Mouse (Mus musculus) neural tube, embryonic 11.5 days (tissue): ENCODE data around the gene Tyw5. TPM values are rescaled to one million over a fixed set of nuclear protein-coding genes. Genes with fewer than 3 reads are reported as not detected.

Experiments used
- ATAC-seq: fragments of 200-750 bp; cut with Nextera tagmentation; 2 replicates; pipeline ENCODE4 v1.8.0; 2017; ENCODE audit warnings: moderate number of reproducible peaks, mild to moderate bottlenecking, moderate TSS enrichment, moderate library complexity; ENCODE audit not compliant: insufficient read depth, low FRiP score, low TSS enrichment
- DNase-seq: peaks from one replicate; pipeline ENCODE4 v3.0.0-alpha.2; 2015; ENCODE audit warnings: low spot score
- H3K27ac ChIP-seq: fragments of 300-500 bp; sonication (generic); 2 replicates; pipeline ENCODE4 v1.5.1; 2014; ENCODE audit warnings: low read depth, mild to moderate bottlenecking, low read length
- H3K27me3 ChIP-seq: fragments of 300-500 bp; sonication (generic); 2 replicates; pipeline ENCODE4 v1.6.1; 2014; ENCODE audit warnings: mild to moderate bottlenecking, low read length, mixed read lengths; ENCODE audit not compliant: control insufficient read depth, insufficient read depth
- H3K36me3 ChIP-seq: fragments of 300-500 bp; sonication (generic); 2 replicates; pipeline ENCODE4 v1.6.1; 2014; ENCODE audit warnings: mild to moderate bottlenecking, low read length, moderate library complexity, mixed read lengths; ENCODE audit not compliant: control insufficient read depth, insufficient read depth
- H3K4me1 ChIP-seq: fragments of 300-500 bp; sonication (generic); 2 replicates; pipeline ENCODE4 v1.6.1; 2014; ENCODE audit warnings: low read length, mixed read lengths; ENCODE audit not compliant: control insufficient read depth, insufficient read depth
- H3K4me2 ChIP-seq: fragments of 300-500 bp; sonication (generic); 2 replicates; pipeline ENCODE4 v1.6.1; 2014; ENCODE audit warnings: low read depth, mild to moderate bottlenecking, moderate library complexity
- H3K4me3 ChIP-seq: fragments of 300-500 bp; sonication (generic); 2 replicates; pipeline ENCODE4 v1.5.1; 2014; ENCODE audit warnings: low read depth, low read length
- H3K9ac ChIP-seq: fragments of 300-500 bp; sonication (generic); 2 replicates; pipeline ENCODE4 v1.6.1; 2014; ENCODE audit warnings: mild to moderate bottlenecking, low read length
- H3K9me3 ChIP-seq: fragments of 300-500 bp; sonication (generic); 2 replicates; pipeline ENCODE4 v1.6.1; 2016; ENCODE audit warnings: low read length; ENCODE audit not compliant: control insufficient read depth
- WGBS: fragments of 180-500 bp; shearing (Covaris S2); extraction: QIAGEN DNeasy Blood & Tissue Kit; methylation state at CpG from one replicate; pipeline ENCODE4 v1.1.7; 2014; 5-methylcytosine and 5-hydroxymethylcytosine counted together
- polyA plus RNA-seq: library from polyadenylated mRNA; unstranded; fragments of >200 nt; fragmentation: Nextera tagmentation; extraction: Ambion mirVana; gene quantifications from 2 replicates; pipeline ENCODE4 v1.2.1, GENCODE M21; 2014

Gene Tyw5
- polyA plus RNA-seq, 1 experiment from 2014 or later = 24.1 TPM

DNA sequence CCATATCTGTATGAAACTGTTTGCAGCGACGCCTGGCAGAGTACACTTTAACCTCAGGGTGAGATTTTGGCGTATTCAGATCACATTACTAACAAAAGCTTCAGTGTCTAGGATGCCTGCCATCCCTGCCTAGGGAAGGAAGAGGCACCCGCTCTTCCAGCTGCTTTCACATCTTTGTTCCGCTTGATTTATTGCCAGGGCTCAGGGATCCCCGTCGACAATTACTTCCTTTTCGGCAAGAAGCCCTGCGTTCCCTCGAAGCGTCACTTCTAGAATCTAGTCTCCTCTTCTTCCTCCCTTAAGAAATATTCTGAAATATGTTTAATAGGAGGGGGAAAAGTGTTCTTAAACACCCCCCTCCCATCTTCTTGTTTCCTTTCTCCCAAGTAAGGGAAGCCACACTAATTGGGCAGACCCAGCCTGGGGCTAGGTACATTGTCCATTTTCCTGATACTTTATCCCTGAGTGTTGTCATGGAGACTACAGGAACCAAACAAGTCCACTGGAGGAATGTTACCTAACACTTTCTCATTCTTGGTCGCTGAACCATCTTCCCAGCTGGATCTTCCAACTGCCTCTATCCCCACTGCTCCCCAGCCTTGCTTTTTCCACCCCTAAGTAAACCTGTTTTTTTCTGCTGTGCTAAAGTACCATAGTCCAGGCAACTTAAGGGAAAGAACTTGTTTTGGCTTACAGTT lies 23.0 kb upstream of the Tyw5 start:
- H3K9me3 ChIP-seq = no peaks in the 10 kb centered on the region
- DNase-seq (peak; percentile 60), ATAC-seq (peak; percentile 79)
- H3K27me3 ChIP-seq = no peaks in the 10 kb centered on the region
- peaks cover 5% of the 10 kb centered on the region; the same call in 1 of the 2 replicates for H3K4me1 ChIP-seq
- 2% methylated on average over 12 of the region's 12 CpGs for whole genome bisulfite sequencing
- no peak overlapping the region for H3K9ac ChIP-seq
- no peak overlapping the region for H3K27ac ChIP-seq
- no peaks in the 10 kb centered on the region for H3K36me3 ChIP-seq
- no peak overlapping the region for H3K4me3 ChIP-seq
- H3K4me2 ChIP-seq = peak overlapping the region; percentile 29

- Histone ChIP-seq H3K4me3 (no peak overlapping the region), H3K27me3 (no peaks in the 10 kb centered on the region), H3K27ac (no peak overlapping the region), H3K4me2 (peak overlapping the region; percentile 23; the same call in 1 of the 2 replicates), H3K9me3 (no peaks in the 10 kb centered on the region), H3K4me1 (peaks cover 5% of the 10 kb centered on the region; the same call in 1 of the 2 replicates), H3K9ac (no peak overlapping the region), H3K36me3 (no peaks in the 10 kb centered on the region)
- peak; percentile 86 for ATAC-seq
- DNase-seq = peak; percentile 88
- WGBS = 53% methylated on average over 16 of the region's 16 CpGs
Observed at GRCm38 (mm10) chr1:57428368-57429308, 21.7 kb upstream of the Tyw5 start.

GRCm38 (mm10) chr1:57423696-57424095 lies 16.8 kb upstream of the Tyw5 start:
- WGBS = 31% methylated on average over 1 of the region's 1 CpGs
- H3K27me3 ChIP-seq = no peaks in the 10 kb centered on the region
- ATAC-seq (no peak), DNase-seq (no peak)
- no peaks in the 10 kb centered on the region for H3K4me1 ChIP-seq
- no peak overlapping the region for H3K4me2 ChIP-seq
- H3K4me3 ChIP-seq = no peak overlapping the region
- no peaks in the 10 kb centered on the region for H3K9me3 ChIP-seq
- no peaks in the 10 kb centered on the region for H3K36me3 ChIP-seq
- H3K9ac ChIP-seq = no peak overlapping the region
- H3K27ac ChIP-seq = no peak overlapping the region

DNA sequence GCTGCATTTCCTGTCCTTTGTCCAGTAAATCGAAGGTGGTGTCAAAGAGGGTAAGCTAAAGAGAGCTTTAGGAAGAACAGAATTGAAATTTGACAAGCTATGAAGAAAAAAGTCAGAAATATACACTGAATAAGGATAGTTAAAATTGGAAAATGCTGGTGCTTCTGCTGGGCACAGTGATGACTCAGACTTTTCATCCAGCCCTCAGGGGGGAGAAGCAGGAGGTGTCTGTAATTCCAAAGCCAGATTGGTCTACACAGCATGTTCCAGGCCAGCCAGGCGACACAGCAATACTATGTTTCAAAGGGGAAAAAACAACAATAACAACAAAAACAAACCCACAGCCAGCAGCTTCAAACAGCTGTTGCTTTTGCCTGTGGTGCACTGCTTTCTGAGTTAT lies 6.5 kb upstream of the Tyw5 start:
- H3K27ac ChIP-seq = no peak overlapping the region
- 89% methylated on average over 2 of the region's 2 CpGs for WGBS
- 0 out of 2 replicates have a peak, but pooled peaks cover 4% of the 10 kb centered on the region for H3K4me1 ChIP-seq
- no peak for DNase-seq
- H3K9ac ChIP-seq = no peak overlapping the region
- no peaks in the 10 kb centered on the region for H3K9me3 ChIP-seq
- no peak overlapping the region for H3K4me2 ChIP-seq
- H3K4me3 ChIP-seq = no peak overlapping the region
- ATAC-seq = no peak
- H3K27me3 ChIP-seq = no peaks in the 10 kb centered on the region
- no peaks in the 10 kb centered on the region; the same call in 1 of the 2 replicates for H3K36me3 ChIP-seq

GRCm38 (mm10) chr1:57408994-57409393 lies 2.1 kb upstream of the Tyw5 start:
- no peak overlapping the region for H3K27ac ChIP-seq
- H3K4me1 ChIP-seq = peaks cover 15% of the 10 kb centered on the region
- no peaks in the 10 kb centered on the region for H3K9me3 ChIP-seq
- no peaks in the 10 kb centered on the region for H3K27me3 ChIP-seq
- no peak overlapping the region for H3K4me2 ChIP-seq
- no peaks in the 10 kb centered on the region for H3K36me3 ChIP-seq
- H3K9ac ChIP-seq = no peak overlapping the region
- no peak for DNase-seq
- H3K4me3 ChIP-seq = no peak overlapping the region
- 95% methylated on average over 2 of the region's 2 CpGs for WGBS
- no peak for ATAC-seq

DNA sequence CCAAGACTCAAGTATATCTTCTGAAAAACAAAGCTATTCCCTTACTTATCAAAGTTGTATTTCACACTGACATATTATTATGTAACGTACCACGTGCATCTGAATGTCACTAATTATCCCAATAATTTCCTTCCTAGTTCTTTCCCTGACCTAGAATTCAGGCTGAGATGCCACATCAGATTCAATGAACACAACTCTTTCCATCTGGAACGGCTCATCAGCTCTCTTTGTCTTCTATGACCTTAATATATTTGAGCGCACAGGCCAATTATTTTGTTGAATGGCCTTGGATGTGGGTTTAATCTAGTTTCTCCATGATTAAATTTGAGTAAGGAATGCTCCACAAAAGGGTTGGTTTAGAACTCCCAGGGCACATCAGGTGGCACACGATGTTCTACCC lies 4.8 kb downstream of the Tyw5 start:
- 91% methylated on average over 5 of the region's 5 CpGs for WGBS
- Histone ChIP-seq H3K4me2 (no peak overlapping the region), H3K27me3 (no peaks in the 10 kb centered on the region), H3K4me3 (no peak overlapping the region), H3K9ac (no peak overlapping the region), H3K27ac (no peak overlapping the region), H3K4me1 (no peaks in the 10 kb centered on the region; the same call in 1 of the 2 replicates), H3K36me3 (no peaks in the 10 kb centered on the region), H3K9me3 (no peaks in the 10 kb centered on the region)
- no peak for ATAC-seq
- no peak for DNase-seq

DNA sequence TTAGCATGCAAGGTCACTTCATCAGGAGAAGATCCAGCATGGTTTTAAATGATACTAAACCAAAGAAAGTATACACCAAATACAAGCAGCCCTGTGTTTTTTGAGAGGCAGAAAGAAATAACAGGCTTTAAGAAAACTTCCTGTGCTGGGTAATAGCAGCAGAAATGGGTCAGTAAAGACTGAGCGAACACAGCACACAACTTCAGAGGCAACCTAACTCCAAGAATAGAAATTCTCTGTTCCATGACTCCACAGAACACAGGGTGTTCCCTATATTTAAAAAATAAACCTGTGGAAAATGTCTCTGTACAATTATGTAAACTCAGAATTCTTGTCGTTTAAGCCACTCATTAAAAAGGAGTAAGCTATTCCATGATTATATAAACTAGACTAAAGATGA lies 6.0 kb downstream of the Tyw5 start:
- Histone ChIP-seq H3K36me3 (no peaks in the 10 kb centered on the region), H3K4me1 (no peaks in the 10 kb centered on the region), H3K4me3 (no peak overlapping the region), H3K27ac (no peak overlapping the region), H3K27me3 (no peaks in the 10 kb centered on the region), H3K9ac (no peak overlapping the region), H3K9me3 (no peaks in the 10 kb centered on the region), H3K4me2 (no peak overlapping the region)
- no peak for ATAC-seq
- no peak for DNase-seq
- WGBS = 90% methylated on average over 2 of the region's 2 CpGs

GRCm38 (mm10) chr1:57400321-57400720 lies 6.6 kb downstream of the Tyw5 start:
- no peaks in the 10 kb centered on the region for H3K27me3 ChIP-seq
- no peaks in the 10 kb centered on the region for H3K36me3 ChIP-seq
- no peaks in the 10 kb centered on the region for H3K9me3 ChIP-seq
- no peak overlapping the region for H3K27ac ChIP-seq
- DNase-seq (no peak), ATAC-seq (no peak)
- no peak overlapping the region for H3K4me2 ChIP-seq
- WGBS = 95% methylated on average over 2 of the region's 2 CpGs
- H3K4me3 ChIP-seq = no peak overlapping the region
- no peak overlapping the region for H3K9ac ChIP-seq
- H3K4me1 ChIP-seq = no peaks in the 10 kb centered on the region
